Mouse (Mus musculus): ENCODE results near the gene Fras1. TPM values are rescaled to one million over a fixed set of nuclear protein-coding genes. Genes with fewer than 3 reads are reported as not detected.

The Fras1 gene
- polyA plus RNA-seq, 1 experiment from 2014 or later, result 7.1 TPM

GRCm38 (mm10) chr5:96502400-96502799 lies 128.6 kb downstream of the Fras1 start:
- H3K9ac ChIP-seq, result no peak overlapping the region
- ATAC-seq (ENCODE audit: low FRiP score, low read depth), result no peak
- 89% methylated on average over 1 of the region's 1 CpGs for WGBS
- H3K4me3 ChIP-seq, result no peak overlapping the region
- no peak overlapping the region for H3K4me2 ChIP-seq
- H3K27me3 ChIP-seq, result no peaks in the 10 kb centered on the region
- H3K27ac ChIP-seq (replicated peaks), result no peak overlapping the region
- no peaks in the 10 kb centered on the region for H3K36me3 ChIP-seq
- H3K4me1 ChIP-seq (replicated peaks), result no peaks in the 10 kb centered on the region
- no peaks in the 10 kb centered on the region for H3K9me3 ChIP-seq

DNA sequence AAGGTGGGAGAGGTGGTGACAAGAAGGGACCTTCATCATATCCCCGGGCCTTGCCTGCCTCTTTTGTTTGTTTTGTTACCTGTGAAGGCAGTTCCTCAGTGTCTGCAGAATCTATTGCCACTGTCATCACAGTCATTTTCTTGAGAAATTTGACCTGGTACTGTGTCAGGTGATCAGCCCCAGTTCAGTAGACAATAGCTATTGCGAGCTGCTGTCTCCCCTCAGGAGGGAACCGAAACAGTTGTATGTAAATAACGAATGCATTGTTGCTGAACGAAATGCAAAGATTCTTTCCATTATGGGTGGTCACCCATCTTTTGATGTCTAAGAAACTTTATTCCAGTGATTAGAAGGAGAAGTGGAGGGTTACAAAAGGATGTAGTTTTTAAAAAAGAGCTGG lies 137.2 kb downstream of the Fras1 start:
- no peaks in the 10 kb centered on the region for H3K27me3 ChIP-seq
- 88% methylated on average over 5 of the region's 5 CpGs for WGBS
- no peak overlapping the region for H3K9ac ChIP-seq
- no peaks in the 10 kb centered on the region for H3K36me3 ChIP-seq
- H3K27ac ChIP-seq (replicated peaks), result no peak overlapping the region
- H3K4me1 ChIP-seq (replicated peaks), result 0 out of 2 replicates have a peak, but pooled peaks cover 2% of the 10 kb centered on the region
- H3K9me3 ChIP-seq, result no peaks in the 10 kb centered on the region
- H3K4me2 ChIP-seq, result no peak overlapping the region
- ATAC-seq (ENCODE audit: low FRiP score, low read depth), result no peak
- H3K4me3 ChIP-seq, result no peak overlapping the region

DNA sequence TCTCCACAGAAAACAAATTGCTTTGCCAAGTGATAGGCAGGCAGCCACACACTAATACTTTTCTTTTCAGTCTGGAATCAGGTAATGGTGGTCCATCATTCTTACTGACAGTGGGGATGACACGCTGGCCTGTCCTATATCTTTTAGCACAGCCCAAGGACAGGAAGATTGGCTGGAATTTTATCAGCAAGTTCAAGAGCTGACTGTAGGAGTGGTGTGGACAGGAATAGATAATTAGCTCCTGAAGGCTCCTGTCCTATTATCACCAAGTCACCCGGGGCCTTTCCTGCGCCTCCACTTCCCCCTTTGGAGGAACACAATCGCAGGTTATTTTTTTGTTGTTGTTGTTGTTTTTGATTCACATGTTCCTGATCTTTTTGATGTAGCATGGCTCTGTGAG lies 139.6 kb downstream of the Fras1 start:
- Histone ChIP-seq H3K27ac (replicated peaks) (no peak overlapping the region), H3K4me1 (replicated peaks) (0 out of 2 replicates have a peak, but pooled peaks cover 4% of the 10 kb centered on the region), H3K9me3 (no peaks in the 10 kb centered on the region), H3K4me2 (no peak overlapping the region), H3K36me3 (no peaks in the 10 kb centered on the region), H3K9ac (no peak overlapping the region), H3K27me3 (no peaks in the 10 kb centered on the region), H3K4me3 (no peak overlapping the region)
- no peak for ATAC-seq (ENCODE audit: low FRiP score, low read depth)
- WGBS, result 86% methylated on average over 4 of the region's 4 CpGs

DNA sequence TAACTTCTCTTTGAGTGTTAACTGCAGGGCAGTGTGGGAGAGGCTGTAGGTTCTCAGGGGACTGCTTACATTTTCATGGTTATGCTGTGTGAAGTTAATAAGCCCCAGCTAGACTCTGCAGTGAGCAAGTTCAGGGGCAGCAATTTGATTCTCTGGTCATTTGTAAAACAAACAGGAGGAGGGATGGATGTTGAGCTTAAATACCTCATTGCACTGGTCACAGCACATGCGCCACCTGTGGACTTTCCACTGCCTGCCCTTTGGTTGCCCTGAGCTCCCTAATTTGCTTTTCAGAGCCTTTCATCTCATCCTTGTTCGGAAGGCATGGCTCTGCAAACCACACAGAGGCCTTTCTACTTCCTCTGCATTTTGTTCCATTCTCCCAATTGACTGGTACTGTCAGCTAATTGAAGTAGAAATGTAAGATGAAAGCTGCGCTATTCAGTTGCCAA lies 142.1 kb downstream of the Fras1 start:
- H3K4me1 ChIP-seq (replicated peaks), result 0 out of 2 replicates have a peak, but pooled peaks cover 4% of the 10 kb centered on the region
- no peaks in the 10 kb centered on the region for H3K9me3 ChIP-seq
- H3K36me3 ChIP-seq, result no peaks in the 10 kb centered on the region
- no peak overlapping the region for H3K9ac ChIP-seq
- no peak overlapping the region for H3K27ac ChIP-seq (replicated peaks)
- WGBS, result 63% methylated on average over 3 of the region's 3 CpGs
- ATAC-seq (ENCODE audit: low FRiP score, low read depth), result no peak
- no peak overlapping the region for H3K4me2 ChIP-seq
- no peaks in the 10 kb centered on the region for H3K27me3 ChIP-seq
- H3K4me3 ChIP-seq, result no peak overlapping the region

- H3K4me3 ChIP-seq, result no peak overlapping the region
- no peak overlapping the region for H3K4me2 ChIP-seq
- 0 out of 2 replicates have a peak, but pooled peaks cover 4% of the 10 kb centered on the region for H3K4me1 ChIP-seq (replicated peaks)
- no peaks in the 10 kb centered on the region for H3K36me3 ChIP-seq
- H3K9me3 ChIP-seq, result no peaks in the 10 kb centered on the region
- no peaks in the 10 kb centered on the region for H3K27me3 ChIP-seq
- no peak for ATAC-seq (ENCODE audit: low FRiP score, low read depth)
- no peak overlapping the region for H3K27ac ChIP-seq (replicated peaks)
- H3K9ac ChIP-seq, result no peak overlapping the region
- WGBS, result 65% methylated on average over 6 of the region's 6 CpGs
Observed at GRCm38 (mm10) chr5:96516329-96516728, 142.6 kb downstream of the Fras1 start.

DNA sequence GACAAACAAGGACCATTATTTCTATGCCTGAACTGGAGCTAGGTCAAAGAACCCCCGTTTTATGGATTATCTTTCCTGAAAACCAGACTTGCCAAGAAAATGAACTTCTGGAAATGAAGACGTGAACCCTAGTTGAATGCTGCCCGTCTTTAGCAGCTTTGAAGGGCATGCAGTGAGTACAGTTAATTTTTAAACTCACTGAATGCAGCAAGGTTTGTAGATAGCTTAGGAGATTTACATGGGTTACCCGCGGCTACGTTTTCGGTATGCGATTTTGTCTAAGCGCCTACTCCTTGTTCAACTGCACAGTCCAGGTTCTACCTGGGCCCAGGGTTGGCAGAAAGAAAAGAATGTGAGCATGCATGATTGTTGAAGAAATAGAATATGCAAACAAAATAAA lies 147.8 kb downstream of the Fras1 start:
- H3K4me3 ChIP-seq, result no peak overlapping the region
- WGBS, result 89% methylated on average over 9 of the region's 9 CpGs
- no peak for ATAC-seq (ENCODE audit: low FRiP score, low read depth)
- no peaks in the 10 kb centered on the region for H3K27me3 ChIP-seq
- H3K27ac ChIP-seq (replicated peaks), result no peak overlapping the region
- no peak overlapping the region for H3K9ac ChIP-seq
- H3K9me3 ChIP-seq, result no peaks in the 10 kb centered on the region
- no peak overlapping the region for H3K4me2 ChIP-seq
- H3K36me3 ChIP-seq, result no peaks in the 10 kb centered on the region
- H3K4me1 ChIP-seq (replicated peaks), result no peaks in the 10 kb centered on the region

- Histone ChIP-seq H3K27me3 (no peaks in the 10 kb centered on the region), H3K36me3 (no peaks in the 10 kb centered on the region), H3K27ac (replicated peaks) (no peak overlapping the region), H3K4me2 (no peak overlapping the region), H3K9me3 (no peaks in the 10 kb centered on the region), H3K9ac (no peak overlapping the region), H3K4me3 (no peak overlapping the region), H3K4me1 (replicated peaks) (no peaks in the 10 kb centered on the region)
- ATAC-seq (ENCODE audit: low FRiP score, low read depth), result no peak
- 88% methylated on average over 5 of the region's 5 CpGs for WGBS
Observed at GRCm38 (mm10) chr5:96522909-96523409, 149.2 kb downstream of the Fras1 start.

- Histone ChIP-seq H3K4me2 (no peak overlapping the region), H3K4me3 (no peak overlapping the region), H3K9ac (no peak overlapping the region), H3K27ac (replicated peaks) (no peak overlapping the region), H3K4me1 (replicated peaks) (no peaks in the 10 kb centered on the region), H3K36me3 (no peaks in the 10 kb centered on the region), H3K9me3 (no peaks in the 10 kb centered on the region), H3K27me3 (no peaks in the 10 kb centered on the region)
- 32% methylated on average over 7 of the region's 7 CpGs for WGBS
- ATAC-seq (ENCODE audit: low FRiP score, low read depth), result no peak
Observed at GRCm38 (mm10) chr5:96528296-96528695, 154.5 kb downstream of the Fras1 start.

GRCm38 (mm10) chr5:96530516-96530915 lies 156.8 kb downstream of the Fras1 start:
- WGBS, result 93% methylated on average over 3 of the region's 3 CpGs
- Histone ChIP-seq H3K4me2 (no peak overlapping the region), H3K4me3 (no peak overlapping the region), H3K27me3 (no peaks in the 10 kb centered on the region), H3K4me1 (replicated peaks) (no peaks in the 10 kb centered on the region), H3K9ac (no peak overlapping the region), H3K9me3 (no peaks in the 10 kb centered on the region), H3K27ac (replicated peaks) (no peak overlapping the region), H3K36me3 (no peaks in the 10 kb centered on the region)
- no peak for ATAC-seq (ENCODE audit: low FRiP score, low read depth)

DNA sequence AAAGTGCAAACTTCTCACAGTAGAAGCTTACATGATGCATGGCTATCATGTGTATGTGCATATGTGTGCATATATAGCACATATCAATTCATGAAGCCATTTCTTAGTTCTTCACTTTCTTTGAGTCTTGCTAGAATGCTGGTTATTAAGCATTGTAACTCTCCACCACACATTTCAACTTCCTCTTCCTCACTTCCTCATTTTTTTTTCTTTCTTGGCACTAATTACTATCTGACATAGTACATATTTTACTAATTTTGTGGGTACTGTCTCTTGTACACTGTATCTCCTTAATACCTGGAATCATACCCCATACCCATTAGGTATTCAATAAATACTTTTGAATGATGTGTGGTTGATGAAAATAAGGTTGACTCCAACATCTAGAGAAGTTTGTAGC lies 158.2 kb downstream of the Fras1 start:
- Histone ChIP-seq H3K9ac (no peak overlapping the region), H3K4me2 (no peak overlapping the region), H3K4me3 (no peak overlapping the region), H3K9me3 (no peaks in the 10 kb centered on the region), H3K27me3 (no peaks in the 10 kb centered on the region), H3K36me3 (no peaks in the 10 kb centered on the region), H3K27ac (replicated peaks) (no peak overlapping the region), H3K4me1 (replicated peaks) (no peaks in the 10 kb centered on the region)
- ATAC-seq (ENCODE audit: low FRiP score, low read depth), result no peak

DNA sequence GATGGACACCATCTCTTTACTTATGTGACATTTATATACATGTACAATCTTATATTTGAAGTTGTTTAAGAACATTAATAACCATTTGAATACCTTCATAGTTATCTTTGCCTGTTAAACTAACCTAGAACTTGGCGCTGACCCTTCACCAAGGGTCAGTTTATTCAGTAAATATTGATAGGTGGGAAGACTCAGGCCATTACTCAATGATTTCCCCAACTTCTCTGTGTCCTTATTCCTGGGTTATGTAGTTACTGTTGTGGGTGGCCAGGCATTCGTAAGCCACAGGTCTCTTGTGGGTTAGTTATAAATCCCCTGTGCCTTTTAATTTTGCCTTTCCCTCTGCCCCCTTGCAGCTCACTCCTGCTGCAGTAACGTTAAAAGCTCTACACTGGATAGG lies 162.8 kb downstream of the Fras1 start:
- no peaks in the 10 kb centered on the region for H3K27me3 ChIP-seq
- no peaks in the 10 kb centered on the region for H3K36me3 ChIP-seq
- H3K9ac ChIP-seq, result no peak overlapping the region
- no peak for ATAC-seq (ENCODE audit: low FRiP score, low read depth)
- H3K4me1 ChIP-seq (replicated peaks), result no peaks in the 10 kb centered on the region
- WGBS, result 83% methylated on average over 3 of the region's 3 CpGs
- H3K27ac ChIP-seq (replicated peaks), result no peak overlapping the region
- no peak overlapping the region for H3K4me2 ChIP-seq
- H3K9me3 ChIP-seq, result no peaks in the 10 kb centered on the region
- no peak overlapping the region for H3K4me3 ChIP-seq

- Histone ChIP-seq H3K27me3 (no peaks in the 10 kb centered on the region), H3K36me3 (no peaks in the 10 kb centered on the region), H3K9me3 (no peaks in the 10 kb centered on the region), H3K4me3 (no peak overlapping the region), H3K4me2 (no peak overlapping the region), H3K9ac (no peak overlapping the region), H3K27ac (replicated peaks) (no peak overlapping the region), H3K4me1 (replicated peaks) (no peaks in the 10 kb centered on the region)
- no peak for ATAC-seq (ENCODE audit: low FRiP score, low read depth)
- 91% methylated on average over 7 of the region's 7 CpGs for WGBS
Observed at GRCm38 (mm10) chr5:96536937-96537336, 163.2 kb downstream of the Fras1 start.

GRCm38 (mm10) chr5:96544112-96544511 lies 170.4 kb downstream of the Fras1 start:
- H3K9me3 ChIP-seq, result no peaks in the 10 kb centered on the region
- no peaks in the 10 kb centered on the region for H3K36me3 ChIP-seq
- H3K4me1 ChIP-seq (replicated peaks), result no peaks in the 10 kb centered on the region
- no peak overlapping the region for H3K9ac ChIP-seq
- 91% methylated on average over 4 of the region's 4 CpGs for whole genome bisulfite sequencing
- no peak overlapping the region for H3K4me2 ChIP-seq
- no peak overlapping the region for H3K4me3 ChIP-seq
- ATAC-seq (ENCODE audit: low FRiP score, low read depth), result no peak
- no peaks in the 10 kb centered on the region for H3K27me3 ChIP-seq
- H3K27ac ChIP-seq (replicated peaks), result no peak overlapping the region

Measured in hindbrain, embryonic 15.5 days (tissue).